Mouse (Mus musculus) adipose tissue, adult 10 weeks (tissue): ENCODE data around the gene Prrx2. TPM values are rescaled to one million over a fixed set of nuclear protein-coding genes. Genes with fewer than 3 reads are reported as not detected.

Source experiments
- polyA plus RNA-seq: library from polyadenylated mRNA; stranded (reverse); fragments of 350-450 nt; fragmentation: Illumina TruSeq; extraction: RNeasy Lipid Tissue Mini Kit (QIAGEN cat#74804); gene quantifications from one replicate; pipeline ENCODE4 v1.2.3, GENCODE M21; 2014; ENCODE audit warnings: low read depth, low replicate concordance

Prrx2 gene
- polyA plus RNA-seq: 3.7 TPM

GRCm38 (mm10) chr2:30834373-30835022 lies at the start of gene Prrx2:
Gene Prrx2, plus strand, starts transcription at chr2:30834972.

GRCm38 (mm10) chr2:30803604-30804003 lies 31.2 kb upstream of the Prrx2 start, which contains the start of gene 1700001O22Rik:
Gene 1700001O22Rik, minus strand, starts transcription at chr2:30803661.

GRCm38 (mm10) chr2:30807648-30808295 lies 27.0 kb upstream of the Prrx2 start, which contains the start of gene Ntmt1:
Gene Ntmt1, plus strand, starts transcription at chr2:30807826.

GRCm38 (mm10) chr2:30830283-30830795 lies 4.4 kb upstream of the Prrx2 start, which contains the start of gene Asb6:
Gene Asb6, minus strand, starts transcription at chr2:30830333.

GRCm38 (mm10) chr2:30929483-30930045 lies 94.8 kb downstream of the Prrx2 start, which contains the start of gene Ptges:
Gene Ptges, minus strand, starts transcription at chr2:30929863.

Other genes with a start within 250 kb of the Prrx2 start
- 3.0 TPM for gene Cstad, start 239.9 kb upstream of the Prrx2 start, polyA plus RNA-seq
- 20.4 TPM for gene 1700001O22Rik, start 31.3 kb upstream of the Prrx2 start, polyA plus RNA-seq
- gene Ntmt1, start 27.1 kb upstream of the Prrx2 start, polyA plus RNA-seq: 21.6 TPM
- gene Asb6, start 4.6 kb upstream of the Prrx2 start, polyA plus RNA-seq: 21.4 TPM
- 62.7 TPM for gene Ptges, start 94.9 kb downstream of the Prrx2 start, polyA plus RNA-seq
- gene Tor1b, start 118.0 kb downstream of the Prrx2 start, polyA plus RNA-seq: 33.6 TPM
- 37.4 TPM for gene Tor1a, start 133.0 kb downstream of the Prrx2 start, polyA plus RNA-seq
- gene BC005624, start 147.2 kb downstream of the Prrx2 start, polyA plus RNA-seq: 48.0 TPM
- gene Usp20, start 147.3 kb downstream of the Prrx2 start, polyA plus RNA-seq: 34.8 TPM